Mouse (Mus musculus) c-Kit-positive CD71-positive TER-119-positive erythroid progenitor cells, embryonic 14.5 days (primary cell): ENCODE measurements around the gene Pds5b.
"Not testable (repeated sequence)": the region's sequence is repeated elsewhere in the genome, so short reads cannot be mapped to it uniquely, and the experiment has no call there.

Source experiments
- DNase-seq: peaks from one replicate; pipeline ENCODE4 v3.0.0-alpha.2; 2013; ENCODE audit warnings: low spot score

The Pds5b gene

GRCm38 (mm10) chr5:150706651-150707050, 33.1 kb downstream of the Pds5b start:
- not testable (repeated sequence) for DNase-seq

- DNase-seq = peak; percentile 31
Observed at GRCm38 (mm10) chr5:150707181-150707580, 33.6 kb downstream of the Pds5b start.

GRCm38 (mm10) chr5:150711503-150711902, 38.0 kb downstream of the Pds5b start:
- DNase-seq = no peak

- no peak for DNase-seq
Observed at GRCm38 (mm10) chr5:150713431-150713830, 39.9 kb downstream of the Pds5b start.

GRCm38 (mm10) chr5:150717775-150718174, 44.2 kb downstream of the Pds5b start:
- DNase-seq = peak; percentile 31

GRCm38 (mm10) chr5:150724641-150725040, 51.1 kb downstream of the Pds5b start:
- DNase-seq = no peak

- DNase-seq = not testable (repeated sequence)
Observed at GRCm38 (mm10) chr5:150737028-150737427, 63.5 kb downstream of the Pds5b start.

- no peak for DNase-seq
Observed at GRCm38 (mm10) chr5:150739311-150739710, 65.8 kb downstream of the Pds5b start.

GRCm38 (mm10) chr5:150740597-150740996, 67.1 kb downstream of the Pds5b start:
- no peak for DNase-seq

GRCm38 (mm10) chr5:150756623-150757022, 83.1 kb downstream of the Pds5b start:
- no peak for DNase-seq

GRCm38 (mm10) chr5:150772403-150772802, 98.9 kb downstream of the Pds5b start:
- no peak for DNase-seq

GRCm38 (mm10) chr5:150773083-150773482, 99.5 kb downstream of the Pds5b start:
- DNase-seq = no peak

- DNase-seq = no peak
Observed at GRCm38 (mm10) chr5:150788261-150788660, 114.7 kb downstream of the Pds5b start.

- DNase-seq = no peak
Observed at GRCm38 (mm10) chr5:150789039-150789438, 115.5 kb downstream of the Pds5b start.

GRCm38 (mm10) chr5:150794181-150794580, 120.6 kb downstream of the Pds5b start:
- no peak for DNase-seq

- no peak for DNase-seq
Observed at GRCm38 (mm10) chr5:150800056-150800455, 126.5 kb downstream of the Pds5b start.

GRCm38 (mm10) chr5:150814111-150814990, 140.8 kb downstream of the Pds5b start:
- no peak for DNase-seq

GRCm38 (mm10) chr5:150815400-150815799, 141.9 kb downstream of the Pds5b start:
- no peak for DNase-seq

- no peak for DNase-seq
Observed at GRCm38 (mm10) chr5:150816775-150817174, 143.2 kb downstream of the Pds5b start.

GRCm38 (mm10) chr5:150818041-150818440, 144.5 kb downstream of the Pds5b start:
- no peak for DNase-seq

GRCm38 (mm10) chr5:150818886-150819285, 145.3 kb downstream of the Pds5b start:
- DNase-seq = no peak

GRCm38 (mm10) chr5:150819520-150819919, 146.0 kb downstream of the Pds5b start:
- DNase-seq = no peak

GRCm38 (mm10) chr5:150821152-150821551, 147.6 kb downstream of the Pds5b start:
- no peak for DNase-seq

GRCm38 (mm10) chr5:150822781-150823180, 149.2 kb downstream of the Pds5b start:
- DNase-seq = no peak
